Mouse (Mus musculus): Measurements from ENCODE around the gene Hist2h4. TPM values are rescaled to one million over a fixed set of nuclear protein-coding genes. Genes with fewer than 3 reads are reported as not detected.

The Hist2h4 gene
- polyA plus RNA-seq, 1 experiment = 3.6 TPM

DNA sequence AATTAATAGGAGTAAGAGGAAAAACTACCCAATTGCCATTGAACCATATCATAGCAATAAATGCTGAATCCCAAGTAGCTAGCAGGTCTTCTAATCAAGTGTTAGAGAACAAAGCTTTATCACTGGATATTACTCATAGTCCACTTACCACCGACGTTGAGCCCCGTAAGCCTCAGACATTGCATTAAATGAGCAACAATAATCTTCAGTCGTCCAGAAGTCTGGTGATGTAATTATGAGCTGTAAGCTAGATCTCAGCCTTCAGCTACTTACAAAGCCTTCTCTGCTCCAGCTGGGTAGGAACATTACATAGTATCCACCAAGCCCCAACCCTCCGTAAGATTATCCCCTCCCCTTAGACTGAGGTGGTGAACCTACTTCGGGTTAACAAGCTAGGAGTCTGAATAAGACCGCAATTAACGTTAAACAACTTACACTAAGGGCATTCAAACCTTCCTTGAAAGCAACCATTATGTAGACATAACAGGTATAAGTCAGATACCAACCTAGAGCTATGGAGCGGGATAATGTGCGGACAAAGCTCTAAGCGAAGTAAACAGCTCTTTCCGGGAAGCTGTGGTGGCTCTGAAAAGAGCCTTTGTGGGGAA lies 25.1 kb downstream of the Hist2h4 start:
- Histone ChIP-seq H3K4me3 (ENCODE audit: insufficient read depth, low read length) (no peak overlapping the region), H3K27ac (ENCODE audit: insufficient read depth, low read length) (no peak overlapping the region), H3K4me1 (ENCODE audit: control insufficient read depth, insufficient read depth, low read length) (peaks cover 4% of the 10 kb centered on the region; the same call in 1 of the 2 replicates)
- TF ChIP-seq CTCF (IDR thresholded peaks at IDR 0.05; ENCODE audit: extremely low read depth, insufficient read depth, low read length) (no peak), POLR2A (IDR thresholded peaks at IDR 0.05; ENCODE audit: extremely low read depth, insufficient read depth, low read length) (no peak)

GRCm38 (mm10) chr3:96237335-96237903 lies 25.7 kb downstream of the Hist2h4 start:
- no peak overlapping the region for H3K27ac ChIP-seq (ENCODE audit: insufficient read depth, low read length)
- TF ChIP-seq POLR2A (IDR thresholded peaks at IDR 0.05; ENCODE audit: extremely low read depth, insufficient read depth, low read length) (no peak), CTCF (IDR thresholded peaks at IDR 0.05; ENCODE audit: extremely low read depth, insufficient read depth, low read length) (no peak)
- H3K4me3 ChIP-seq (ENCODE audit: insufficient read depth, low read length) = no peak overlapping the region
- H3K4me1 ChIP-seq (ENCODE audit: control insufficient read depth, insufficient read depth, low read length) = peaks cover 4% of the 10 kb centered on the region; the same call in 1 of the 2 replicates

- TF ChIP-seq CTCF (IDR thresholded peaks at IDR 0.05; ENCODE audit: extremely low read depth, insufficient read depth, low read length) (no peak), POLR2A (IDR thresholded peaks at IDR 0.05; ENCODE audit: extremely low read depth, insufficient read depth, low read length) (no peak)
- no peak overlapping the region for H3K4me3 ChIP-seq (ENCODE audit: insufficient read depth, low read length)
- no peak overlapping the region for H3K27ac ChIP-seq (ENCODE audit: insufficient read depth, low read length)
- peaks cover 4% of the 10 kb centered on the region; the same call in 1 of the 2 replicates for H3K4me1 ChIP-seq (ENCODE audit: control insufficient read depth, insufficient read depth, low read length)
These were observed 26.2 kb downstream of the Hist2h4 start for GRCm38 (mm10) chr3:96236834-96237334.

DNA sequence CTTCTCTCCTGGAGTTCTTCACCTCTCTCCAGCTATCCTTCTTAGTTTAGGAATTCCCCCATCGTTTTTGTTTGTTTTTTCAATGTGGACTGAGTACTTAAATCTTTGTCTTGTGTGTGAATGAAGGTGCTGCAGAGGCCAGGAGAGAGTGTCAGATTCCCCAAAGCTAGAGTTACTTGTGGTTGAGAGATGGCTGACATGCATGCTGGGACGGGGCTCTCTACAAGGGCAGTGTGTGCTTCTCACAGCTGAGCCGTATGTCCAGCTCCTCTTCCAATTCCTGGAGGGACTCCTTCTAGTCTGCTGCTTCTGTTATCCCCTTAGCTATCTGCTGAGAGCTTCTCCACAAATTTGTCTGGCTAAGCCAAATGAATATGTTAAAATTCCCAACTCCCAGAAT lies 27.3 kb downstream of the Hist2h4 start:
- H3K4me1 ChIP-seq (ENCODE audit: control insufficient read depth, insufficient read depth, low read length) = peaks cover 3% of the 10 kb centered on the region; the same call in 1 of the 2 replicates
- H3K27ac ChIP-seq (ENCODE audit: insufficient read depth, low read length) = no peak overlapping the region
- no peak overlapping the region for H3K4me3 ChIP-seq (ENCODE audit: insufficient read depth, low read length)
- TF ChIP-seq POLR2A (IDR thresholded peaks at IDR 0.05; ENCODE audit: extremely low read depth, insufficient read depth, low read length) = no peak
- no peak for TF ChIP-seq CTCF (IDR thresholded peaks at IDR 0.05; ENCODE audit: extremely low read depth, insufficient read depth, low read length)

GRCm38 (mm10) chr3:96234914-96235313 lies 28.2 kb downstream of the Hist2h4 start:
- no peak overlapping the region for H3K27ac ChIP-seq (ENCODE audit: insufficient read depth, low read length)
- TF ChIP-seq POLR2A (IDR thresholded peaks at IDR 0.05; ENCODE audit: extremely low read depth, insufficient read depth, low read length) = no peak
- TF ChIP-seq CTCF (IDR thresholded peaks at IDR 0.05; ENCODE audit: extremely low read depth, insufficient read depth, low read length) = no peak
- peaks cover 2% of the 10 kb centered on the region; the same call in 1 of the 2 replicates for H3K4me1 ChIP-seq (ENCODE audit: control insufficient read depth, insufficient read depth, low read length)
- no peak overlapping the region for H3K4me3 ChIP-seq (ENCODE audit: insufficient read depth, low read length)

GRCm38 (mm10) chr3:96231758-96232120 lies 31.4 kb downstream of the Hist2h4 start:
- H3K4me1 ChIP-seq (ENCODE audit: control insufficient read depth, insufficient read depth, low read length) = no peaks in the 10 kb centered on the region
- H3K4me3 ChIP-seq (ENCODE audit: insufficient read depth, low read length) = no peak overlapping the region
- TF ChIP-seq POLR2A (IDR thresholded peaks at IDR 0.05; ENCODE audit: extremely low read depth, insufficient read depth, low read length) (no peak), CTCF (IDR thresholded peaks at IDR 0.05; ENCODE audit: extremely low read depth, insufficient read depth, low read length) (no peak)
- H3K27ac ChIP-seq (ENCODE audit: insufficient read depth, low read length) = no peak overlapping the region

GRCm38 (mm10) chr3:96230910-96231757 lies 32.0 kb downstream of the Hist2h4 start:
- Histone ChIP-seq H3K4me1 (ENCODE audit: control insufficient read depth, insufficient read depth, low read length) (no peaks in the 10 kb centered on the region), H3K27ac (ENCODE audit: insufficient read depth, low read length) (no peak overlapping the region), H3K4me3 (ENCODE audit: insufficient read depth, low read length) (no peak overlapping the region)
- TF ChIP-seq CTCF (IDR thresholded peaks at IDR 0.05; ENCODE audit: extremely low read depth, insufficient read depth, low read length) (no peak), POLR2A (IDR thresholded peaks at IDR 0.05; ENCODE audit: extremely low read depth, insufficient read depth, low read length) (no peak)

DNA sequence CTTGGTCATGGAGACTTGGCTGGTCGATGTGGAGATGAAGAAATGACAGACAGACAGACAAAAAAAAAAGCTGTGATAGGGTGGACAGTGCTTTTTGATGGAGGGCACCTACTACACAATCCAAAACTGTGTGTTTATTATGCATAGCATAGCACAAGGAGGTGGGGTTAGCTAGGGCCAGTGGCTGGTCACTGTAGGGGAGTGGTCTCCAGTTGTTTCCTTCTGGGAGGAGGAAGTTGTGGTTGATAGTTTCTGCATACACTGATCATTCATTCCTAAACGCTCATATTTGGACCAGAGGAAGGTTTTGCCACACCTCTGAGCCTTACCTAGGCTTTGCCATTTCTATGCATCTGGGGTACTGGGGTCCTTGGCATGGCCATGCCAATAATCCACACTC lies 32.7 kb downstream of the Hist2h4 start:
- no peak overlapping the region for H3K4me3 ChIP-seq (ENCODE audit: insufficient read depth, low read length)
- TF ChIP-seq POLR2A (IDR thresholded peaks at IDR 0.05; ENCODE audit: extremely low read depth, insufficient read depth, low read length) = no peak
- TF ChIP-seq CTCF (IDR thresholded peaks at IDR 0.05; ENCODE audit: extremely low read depth, insufficient read depth, low read length) = no peak
- H3K27ac ChIP-seq (ENCODE audit: insufficient read depth, low read length) = no peak overlapping the region
- no peaks in the 10 kb centered on the region for H3K4me1 ChIP-seq (ENCODE audit: control insufficient read depth, insufficient read depth, low read length)

GRCm38 (mm10) chr3:96228828-96229227 lies 34.3 kb downstream of the Hist2h4 start:
- TF ChIP-seq POLR2A (IDR thresholded peaks at IDR 0.05; ENCODE audit: extremely low read depth, insufficient read depth, low read length) (no peak), CTCF (IDR thresholded peaks at IDR 0.05; ENCODE audit: extremely low read depth, insufficient read depth, low read length) (no peak)
- H3K4me1 ChIP-seq (ENCODE audit: control insufficient read depth, insufficient read depth, low read length) = no peaks in the 10 kb centered on the region
- H3K4me3 ChIP-seq (ENCODE audit: insufficient read depth, low read length) = no peak overlapping the region
- H3K27ac ChIP-seq (ENCODE audit: insufficient read depth, low read length) = no peak overlapping the region
